Mouse (Mus musculus) adrenal gland, adult 8-10 months (tissue): ENCODE data around the gene Zcchc7. TPM values are rescaled to one million over a fixed set of nuclear protein-coding genes. Genes with fewer than 3 reads are reported as not detected.
"Not testable (repeated sequence)": the region's sequence is repeated elsewhere in the genome, so short reads cannot be mapped to it uniquely, and the experiment has no call there.

Experiments used
- DNase-seq: peaks from one replicate; pipeline ENCODE4 v3.0.0; 2022
- total RNA-seq, 4 experiments: library from RNA; stranded (reverse); gene quantifications; 2 replicates each; pipeline ENCODE4 v1.2.4; 2022

Zcchc7 gene
- total RNA-seq, 4 experiments from 2014 or later: 37.4 to 78.7 (median 52.4) TPM

DNA sequence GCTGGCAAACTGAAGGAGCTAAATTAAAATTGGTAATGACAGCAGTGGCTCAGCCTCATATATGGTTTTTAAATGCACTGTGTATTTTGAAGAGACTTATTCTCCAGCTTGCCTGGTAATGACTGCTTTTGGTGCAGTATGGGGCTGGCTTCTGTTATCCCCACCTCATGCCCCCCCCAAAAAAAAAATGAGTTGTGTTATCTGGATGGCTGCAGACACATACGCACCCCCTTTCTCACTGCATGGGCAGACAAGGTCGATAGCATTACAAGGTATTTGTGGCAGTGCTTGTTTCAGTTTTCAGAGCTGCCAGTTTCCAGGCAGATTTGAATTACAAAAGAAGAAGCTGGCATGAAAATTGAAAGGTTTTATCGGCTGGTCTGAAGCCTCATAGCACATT lies 162.2 kb downstream of the Zcchc7 start:
- no peak for DNase-seq

DNA sequence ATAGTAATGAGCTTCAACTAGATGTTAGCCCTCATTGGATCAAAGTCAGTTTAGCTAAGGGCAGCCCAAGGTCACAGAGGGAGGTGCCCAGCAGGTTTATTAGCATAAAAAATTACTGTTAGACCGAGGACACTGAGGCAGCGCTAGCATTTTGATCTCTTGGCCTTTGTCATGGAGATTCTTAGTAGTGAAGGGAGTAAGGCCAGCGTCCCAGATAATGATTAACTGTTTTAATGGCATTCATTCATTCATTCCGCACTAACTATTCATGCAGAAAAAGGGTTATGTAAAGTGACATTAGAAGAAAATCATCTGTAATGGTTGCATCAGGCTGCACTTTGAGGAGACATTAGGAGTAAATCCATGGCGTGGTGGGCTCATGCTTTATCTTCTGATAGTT lies 165.2 kb downstream of the Zcchc7 start:
- no peak for DNase-seq

DNA sequence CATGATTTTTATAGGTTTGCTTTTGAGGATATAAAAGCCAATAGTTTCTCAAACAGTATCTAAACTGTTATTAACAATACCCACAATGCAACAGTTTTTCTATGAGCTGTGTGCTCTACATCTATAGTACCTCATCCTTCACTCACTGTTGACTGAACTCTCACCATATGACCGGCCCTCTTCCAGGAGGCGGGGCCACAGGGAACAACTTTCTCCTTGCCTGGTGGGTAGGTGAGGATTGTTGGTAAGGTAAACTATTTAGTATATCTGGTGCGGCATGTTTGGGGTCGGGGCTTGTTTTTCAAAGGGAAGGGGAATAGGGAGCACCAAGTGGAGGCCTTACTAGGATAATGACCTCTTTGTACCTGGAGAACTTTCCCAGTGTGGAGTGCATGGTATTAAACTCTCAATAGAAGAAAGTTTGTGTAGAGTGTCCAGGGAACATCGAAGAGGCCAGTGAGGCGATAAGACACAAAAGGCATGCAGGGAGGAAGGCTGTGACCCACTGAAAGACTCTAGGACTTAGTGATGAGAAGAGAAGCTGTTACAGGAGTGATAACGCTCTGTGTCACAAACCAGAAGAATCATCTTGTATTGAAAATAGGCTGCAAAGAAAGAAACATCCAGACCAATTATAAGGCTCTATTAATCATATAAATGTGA lies 166.9 kb downstream of the Zcchc7 start:
- DNase-seq: no peak

DNA sequence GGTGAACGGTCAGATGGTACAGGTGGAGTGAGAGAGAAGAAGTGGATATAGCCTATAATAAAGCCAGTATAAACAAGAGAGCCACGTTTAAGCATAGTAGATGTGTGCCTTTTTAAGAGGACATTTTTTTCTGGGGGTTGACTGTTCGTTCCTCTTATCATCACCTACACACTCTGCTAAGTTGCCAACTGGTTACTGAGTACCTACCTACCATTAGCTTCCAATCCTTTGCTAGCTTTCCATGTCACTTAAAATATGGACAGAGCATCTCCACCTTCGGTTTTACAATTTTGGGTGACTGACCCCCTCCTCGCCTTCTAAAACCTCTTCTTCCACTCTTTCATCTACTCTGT lies 167.4 kb downstream of the Zcchc7 start:
- DNase-seq: no peak

DNA sequence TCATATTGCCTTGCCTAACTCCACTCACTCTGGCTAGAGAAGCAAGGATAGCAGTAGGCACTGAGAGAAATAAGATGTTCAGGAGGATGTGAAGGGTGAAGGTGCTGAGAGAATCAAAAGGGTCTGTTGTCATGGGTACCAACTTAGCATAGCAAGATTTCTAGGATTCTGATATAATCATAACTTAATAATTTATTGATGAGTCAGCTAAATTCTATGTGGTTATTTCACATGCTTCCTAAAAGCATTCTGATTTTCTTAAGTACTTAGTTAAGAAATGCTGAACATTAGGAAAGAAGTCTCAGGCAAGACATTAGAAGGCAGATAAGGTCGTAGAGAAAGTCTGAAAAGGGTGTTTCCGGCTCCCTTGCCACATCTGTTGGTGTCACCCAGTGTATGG lies 172.3 kb downstream of the Zcchc7 start:
- no peak for DNase-seq

DNA sequence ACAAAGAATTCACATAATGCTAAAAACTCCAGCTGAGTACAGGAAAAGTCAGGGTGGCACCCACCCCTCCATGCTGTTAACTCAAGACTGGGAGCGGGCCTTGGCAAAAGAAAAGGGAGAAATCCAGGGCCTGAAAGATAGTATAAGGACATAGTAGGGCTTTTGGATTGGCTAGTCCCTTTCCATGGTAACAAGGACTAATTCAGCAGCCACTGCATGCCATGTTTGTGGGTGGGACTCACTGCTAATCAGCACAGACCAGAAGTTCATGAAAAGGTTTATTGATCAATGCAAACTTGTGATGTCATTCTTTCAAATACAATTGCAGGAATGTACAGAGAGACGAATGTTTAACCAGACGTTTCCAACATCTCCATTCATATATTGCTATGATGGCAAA lies 173.1 kb downstream of the Zcchc7 start:
- DNase-seq: no peak

DNA sequence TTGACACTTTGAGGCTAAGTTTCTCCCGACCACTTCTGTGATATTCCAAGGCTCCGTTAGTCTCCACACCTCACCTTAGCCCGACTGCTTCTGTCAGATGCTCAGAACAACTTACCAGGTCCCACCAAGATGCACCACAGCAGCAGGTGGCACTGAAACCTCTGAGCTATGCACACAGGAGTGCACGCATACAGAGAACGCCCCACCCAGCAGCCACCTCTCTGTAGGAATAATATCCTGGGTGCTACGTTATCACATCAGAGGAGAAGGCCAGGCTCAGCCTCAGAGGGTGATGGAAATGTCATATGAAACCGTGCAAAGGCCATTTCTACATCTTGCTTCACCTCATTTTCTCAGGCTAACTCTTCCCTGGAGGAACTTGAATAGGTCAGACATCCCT lies 174.7 kb downstream of the Zcchc7 start:
- DNase-seq: no peak

DNA sequence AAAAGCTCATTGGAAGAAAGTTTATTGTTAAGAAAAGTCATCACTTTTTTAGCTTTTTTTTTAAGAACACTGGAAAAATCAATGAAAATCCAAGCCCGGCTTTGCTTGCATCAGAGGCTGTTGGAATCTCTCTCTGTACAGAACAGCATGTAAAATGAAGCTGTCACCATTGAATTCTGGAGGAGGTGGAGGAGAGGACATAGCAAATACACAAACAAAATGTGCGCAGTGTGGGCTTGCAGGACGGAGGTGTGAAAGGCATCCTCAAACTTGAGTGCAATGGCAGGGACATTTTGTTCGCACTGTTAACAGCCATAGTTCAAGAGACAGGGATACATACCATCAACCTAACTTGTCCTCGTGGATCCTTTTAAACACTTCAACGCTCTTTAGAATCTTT lies 176.1 kb downstream of the Zcchc7 start:
- DNase-seq: no peak

DNA sequence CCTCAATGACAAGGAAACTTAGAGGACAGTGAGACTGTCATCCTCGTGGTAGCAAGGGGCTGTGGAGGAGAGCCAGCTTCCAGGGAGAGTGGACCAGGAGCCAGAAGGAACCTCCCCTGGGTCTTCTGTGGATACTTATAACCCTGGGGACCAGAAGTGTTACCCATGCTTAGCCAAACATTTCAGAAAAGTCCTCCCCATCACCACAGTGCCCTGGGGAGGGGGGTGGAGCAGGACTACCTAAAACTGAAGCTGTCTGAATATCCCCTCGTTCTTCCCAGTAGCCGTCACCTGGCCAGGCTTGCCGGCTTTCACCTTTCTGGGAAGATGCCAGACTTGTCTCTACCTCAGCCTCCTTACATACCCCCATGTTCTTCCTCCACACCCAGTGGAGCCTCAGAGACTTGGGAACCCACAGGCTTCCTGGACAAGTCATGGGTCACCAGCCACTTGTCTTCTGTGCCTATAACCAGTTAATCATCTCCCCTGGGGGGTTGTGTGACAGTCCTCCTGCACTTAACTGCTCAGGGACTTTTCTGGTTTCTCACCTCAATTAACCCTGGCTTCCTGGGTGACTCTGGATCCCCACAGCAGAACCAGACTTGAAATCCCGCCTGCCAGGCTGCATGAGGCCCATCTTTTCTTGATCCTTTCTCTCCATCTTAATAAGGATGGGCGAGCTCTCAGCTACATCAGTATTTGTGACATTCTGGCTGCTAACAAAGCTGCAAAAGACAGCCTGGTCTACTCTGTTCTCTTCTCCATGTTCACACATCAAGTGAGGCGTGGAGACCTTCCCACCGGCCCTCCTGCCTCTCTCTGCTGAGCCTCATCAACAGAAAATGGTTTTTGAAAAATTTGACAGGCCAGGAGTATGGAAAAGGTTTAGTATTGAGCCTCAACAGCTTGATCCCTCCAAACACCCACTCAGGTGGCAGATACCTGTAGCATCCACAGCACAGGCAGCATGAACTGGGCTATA lies 183.0 kb downstream of the Zcchc7 start:
- no peak for DNase-seq

DNA sequence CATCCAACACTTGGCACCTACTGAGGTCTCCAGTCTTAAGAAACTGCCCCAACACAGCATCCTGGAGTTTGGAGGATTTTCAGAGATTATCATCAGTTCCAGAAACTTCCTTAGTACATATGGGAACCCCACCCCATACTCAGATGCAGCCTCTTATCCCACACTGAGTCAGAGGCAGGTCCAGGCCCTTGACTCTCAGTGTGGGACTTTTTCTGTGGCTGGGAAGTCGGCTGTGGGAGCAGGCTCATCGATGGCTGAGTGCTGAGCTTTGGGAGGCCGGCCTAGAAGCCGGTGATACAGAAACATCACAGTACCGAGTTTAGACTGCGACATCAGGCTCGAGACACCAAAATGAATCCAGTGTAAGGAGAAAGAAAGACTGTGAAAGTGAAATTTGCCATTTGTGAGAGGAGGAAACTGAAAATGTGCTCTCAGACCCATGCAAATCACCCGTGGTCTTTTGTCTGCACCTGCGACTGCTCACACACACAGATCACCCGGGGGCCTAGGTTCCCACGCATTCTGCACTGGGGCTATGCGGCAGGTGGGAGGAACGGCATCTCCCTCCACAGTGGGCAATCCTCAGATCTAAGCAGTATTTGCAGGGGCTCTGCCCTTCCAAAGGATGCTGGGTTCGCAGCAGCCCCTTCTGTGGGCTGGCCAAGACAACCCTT lies 184.0 kb downstream of the Zcchc7 start:
- DNase-seq: no peak

DNA sequence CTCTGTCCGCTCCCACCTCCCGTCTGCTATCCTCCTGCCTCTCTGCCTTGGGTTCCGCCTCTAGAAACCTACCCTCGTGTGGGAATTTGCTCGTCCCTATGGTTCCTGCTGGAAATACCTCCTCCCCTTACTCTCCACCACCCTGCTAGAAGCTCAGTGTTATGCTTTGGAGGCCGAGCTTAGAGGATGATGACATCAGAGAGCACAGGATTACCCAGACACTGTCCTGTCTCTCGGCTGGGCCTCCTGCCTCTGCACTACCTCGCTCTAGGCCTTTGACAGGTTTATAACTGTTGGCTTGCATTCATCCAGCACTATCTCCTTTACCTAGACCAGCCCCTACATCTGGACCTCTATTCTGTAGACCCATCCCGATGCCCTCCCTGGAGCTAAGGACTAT lies 184.6 kb downstream of the Zcchc7 start:
- no peak for DNase-seq

DNA sequence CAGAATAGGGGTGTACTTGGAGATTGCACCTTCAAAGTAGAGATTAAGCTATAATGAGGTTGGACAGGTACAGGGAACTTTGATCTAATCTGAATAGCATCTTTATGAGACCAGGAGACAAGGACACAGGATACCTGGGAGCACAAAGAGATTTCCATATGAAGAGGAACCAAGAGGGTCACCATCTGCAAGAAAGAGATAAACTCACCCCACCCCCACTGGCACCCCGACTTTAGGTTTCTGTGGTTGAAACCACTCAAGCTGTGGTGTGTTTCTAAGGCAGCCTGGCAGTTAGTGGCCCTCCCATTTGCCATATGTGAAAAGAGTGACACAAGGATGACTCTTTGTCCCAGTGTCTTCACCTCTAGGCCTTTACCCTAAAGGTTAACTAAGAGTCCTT lies 186.6 kb downstream of the Zcchc7 start:
- no peak for DNase-seq

DNA sequence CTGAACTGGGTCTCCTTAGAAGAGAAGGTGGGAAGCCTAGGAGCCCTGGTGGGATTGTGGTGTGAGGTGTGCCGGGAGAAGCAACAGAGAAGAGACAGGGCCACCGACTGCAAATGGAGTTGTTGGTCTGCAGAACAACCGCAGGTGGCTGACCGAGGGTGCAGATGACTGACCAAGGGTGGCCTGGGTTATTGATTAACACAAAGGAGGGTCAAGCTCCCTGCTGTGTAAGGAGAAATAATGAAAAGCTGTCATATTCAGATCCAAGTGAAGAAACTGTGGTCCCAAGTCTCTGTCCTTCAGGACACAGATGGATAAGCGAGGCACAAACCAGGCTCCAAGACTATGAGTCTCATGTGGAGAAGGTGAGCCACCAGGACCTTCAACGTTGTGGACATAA lies 187.8 kb downstream of the Zcchc7 start:
- no peak for DNase-seq

DNA sequence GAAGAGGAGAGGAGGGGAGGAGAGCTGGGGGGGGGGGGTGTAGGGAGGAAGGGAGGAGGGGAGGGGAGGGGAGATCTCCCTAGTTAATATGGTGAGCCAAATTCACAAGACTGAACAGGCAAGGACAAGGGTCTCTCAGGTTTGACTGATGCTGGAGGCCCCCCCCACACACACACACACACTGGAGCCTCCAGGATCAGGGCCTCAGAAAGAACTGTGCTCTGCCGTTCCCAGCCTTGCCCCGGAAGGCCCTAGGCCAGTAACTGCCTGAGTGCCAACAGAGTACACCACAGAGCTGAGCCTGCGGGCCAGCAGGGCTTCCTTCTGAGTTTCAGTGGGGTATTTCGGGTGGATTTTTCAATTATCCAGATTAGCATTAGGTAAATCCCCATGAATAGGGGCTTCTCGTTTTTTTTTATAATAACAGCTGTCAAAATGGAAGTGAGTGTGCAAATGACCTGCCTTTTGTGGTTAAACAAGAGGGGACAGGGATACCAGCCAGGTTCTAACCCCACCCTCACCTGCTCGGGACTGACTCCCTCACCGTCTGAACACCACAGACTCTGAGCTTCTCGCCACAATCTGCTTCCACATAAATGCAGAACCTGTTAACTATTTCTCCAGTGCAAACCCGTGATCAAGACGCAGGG lies 188.9 kb downstream of the Zcchc7 start:
- no peak for DNase-seq

DNA sequence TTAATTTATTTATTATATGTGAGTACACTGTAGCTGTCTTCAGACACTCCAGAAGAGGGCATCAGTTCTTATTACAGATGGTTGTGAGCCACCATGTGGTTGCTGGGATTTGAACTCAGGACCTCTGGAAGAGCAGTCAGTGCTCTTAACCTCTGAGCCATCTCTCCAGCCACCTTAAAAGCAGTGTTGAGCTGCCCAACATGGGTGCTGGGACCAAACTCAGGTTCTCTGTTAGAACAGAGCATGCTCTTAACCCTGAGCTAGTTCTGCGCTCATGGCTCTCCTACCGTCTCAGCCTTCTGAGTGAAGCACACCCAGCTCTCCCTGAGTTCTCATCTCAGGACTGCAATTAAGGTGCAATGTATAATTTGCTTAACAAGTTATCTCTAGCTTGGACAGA lies 190.4 kb downstream of the Zcchc7 start:
- not testable (repeated sequence) for DNase-seq

DNA sequence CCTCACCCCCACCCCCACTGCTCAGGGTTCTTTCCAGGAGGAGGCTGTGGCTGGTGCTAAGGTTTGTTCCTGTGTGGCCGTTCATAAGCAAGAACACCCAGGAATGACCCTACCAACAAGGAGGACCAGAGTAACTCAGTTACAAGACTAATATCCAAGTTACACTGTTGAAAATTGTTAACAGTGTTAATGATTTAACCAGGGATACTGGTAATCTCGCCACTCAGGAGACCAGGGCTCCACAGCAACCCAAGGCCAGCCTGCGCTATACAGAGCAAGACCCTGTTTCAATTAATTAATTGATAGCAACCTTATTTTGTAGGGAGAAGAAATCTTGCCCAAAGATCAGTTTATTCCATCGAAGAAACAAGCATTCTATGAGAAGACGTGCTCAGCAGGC lies 191.8 kb downstream of the Zcchc7 start:
- DNase-seq: no peak

DNA sequence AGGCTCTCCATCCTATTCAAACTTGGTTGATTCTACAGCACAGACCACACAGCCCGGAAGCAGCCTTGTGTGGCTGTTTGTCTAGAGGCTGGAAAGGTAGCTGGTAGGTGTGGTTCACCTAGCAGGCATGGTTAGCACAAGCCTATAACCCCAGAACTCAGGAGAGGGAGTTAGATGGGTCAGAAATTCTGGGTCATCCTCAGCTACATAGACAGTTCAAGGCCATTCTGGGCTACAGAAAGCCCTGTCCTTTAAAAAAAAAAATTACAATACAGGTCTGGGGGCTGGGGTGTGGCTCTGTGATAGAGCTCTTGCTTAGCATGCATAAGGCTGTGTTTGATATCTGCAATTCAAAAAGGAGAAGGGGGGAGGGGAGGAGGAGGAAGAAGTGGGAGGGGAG lies 192.6 kb downstream of the Zcchc7 start:
- DNase-seq: no peak

DNA sequence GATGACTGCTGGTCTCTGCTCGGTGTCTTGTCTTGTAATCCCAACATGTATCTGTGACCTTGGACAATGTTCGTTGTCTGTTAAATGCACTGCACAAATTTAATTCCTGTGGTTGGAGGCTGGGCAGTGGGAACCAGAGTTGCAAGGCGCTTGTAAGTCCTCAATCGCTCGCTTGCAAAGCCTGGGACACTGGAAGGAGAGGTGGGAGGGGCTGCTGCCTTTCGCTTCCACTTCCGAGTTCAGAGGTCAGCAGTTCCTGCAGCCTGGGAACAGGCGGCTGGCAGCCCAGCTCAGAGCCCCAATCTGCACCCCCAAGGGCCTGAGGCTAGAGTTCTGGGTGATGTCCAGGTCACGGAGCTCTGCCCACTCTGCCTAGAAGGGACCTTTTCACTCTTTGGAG lies 197.4 kb downstream of the Zcchc7 start:
- DNase-seq: no peak

DNA sequence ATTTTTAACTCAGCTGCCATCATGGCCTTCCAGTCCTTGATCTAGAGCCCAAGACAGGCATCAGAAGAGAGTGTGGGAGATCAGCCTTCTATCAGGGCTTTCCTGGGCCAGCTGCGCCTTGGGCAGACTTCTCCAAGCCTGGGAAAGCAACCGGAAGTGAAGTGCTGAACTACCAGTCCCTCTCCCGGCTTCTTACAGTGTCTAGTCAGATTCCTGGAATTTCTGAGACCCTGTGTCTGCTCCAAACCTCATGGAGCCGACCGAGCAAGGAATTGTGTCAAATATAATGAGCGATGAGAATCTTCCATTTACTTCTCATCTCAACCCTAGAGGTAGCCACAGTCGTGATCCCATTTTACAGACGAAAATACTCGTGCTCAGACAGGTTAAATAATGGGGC lies 203.1 kb downstream of the Zcchc7 start:
- DNase-seq: no peak

DNA sequence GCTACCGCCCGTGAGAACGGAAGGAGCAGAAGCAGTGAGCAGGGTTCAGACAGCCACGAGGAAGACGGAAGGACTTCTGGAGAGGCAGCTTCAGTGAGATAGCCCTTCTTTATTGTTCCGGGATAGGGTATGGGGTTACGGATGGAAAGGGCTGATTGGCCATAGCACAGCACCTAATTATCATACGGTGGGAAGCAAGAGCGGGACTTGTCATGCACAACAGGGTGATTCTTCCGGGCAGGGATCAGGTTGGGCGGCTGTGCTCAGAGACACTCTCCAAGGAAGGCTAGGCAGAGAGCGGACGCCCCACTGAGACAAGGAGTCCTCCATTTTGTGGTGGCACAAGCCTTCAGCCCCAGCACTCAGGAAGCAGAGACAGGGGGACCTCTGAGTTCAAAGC lies 203.5 kb downstream of the Zcchc7 start:
- DNase-seq: no peak

DNA sequence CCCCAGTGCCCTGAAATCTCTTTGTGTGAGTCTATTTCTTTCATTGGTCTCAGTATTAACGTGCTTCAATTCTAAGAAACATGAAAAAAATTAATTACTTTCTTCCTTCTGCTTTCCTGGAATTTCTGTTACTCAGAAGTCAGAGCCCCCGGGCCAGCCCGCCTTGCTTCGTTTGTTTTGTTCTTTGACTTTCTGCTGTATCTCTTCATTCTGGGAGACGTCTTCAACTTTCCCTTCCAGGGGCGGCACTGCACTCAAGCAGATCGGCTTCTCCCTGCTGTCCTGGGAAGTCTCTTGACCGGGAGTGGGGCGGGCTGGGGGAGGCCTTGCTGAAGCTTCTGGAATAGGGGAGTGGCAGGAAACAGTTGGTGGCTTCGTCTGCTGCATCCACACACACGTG lies 207.5 kb downstream of the Zcchc7 start:
- DNase-seq: no peak

DNA sequence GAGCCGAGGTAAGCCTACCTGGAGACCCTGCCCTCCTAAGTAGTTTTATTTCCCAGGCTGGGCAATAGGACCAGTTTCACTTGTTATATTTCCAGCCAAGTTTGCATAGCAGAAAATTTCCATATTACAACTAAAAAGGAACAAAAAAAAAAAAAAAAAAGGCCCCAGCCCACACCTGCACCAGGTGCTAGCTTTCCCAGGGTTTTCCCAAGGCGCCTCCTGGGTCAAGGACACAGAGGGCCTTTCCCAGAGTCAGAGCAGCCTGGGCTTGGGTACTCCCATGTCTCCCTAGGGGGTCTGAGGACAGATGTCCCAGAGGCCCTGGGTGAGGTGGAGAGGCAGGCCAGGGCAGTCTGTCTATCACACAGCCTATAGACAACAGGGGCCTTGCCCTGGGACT lies 209.5 kb downstream of the Zcchc7 start:
- DNase-seq: no peak

DNA sequence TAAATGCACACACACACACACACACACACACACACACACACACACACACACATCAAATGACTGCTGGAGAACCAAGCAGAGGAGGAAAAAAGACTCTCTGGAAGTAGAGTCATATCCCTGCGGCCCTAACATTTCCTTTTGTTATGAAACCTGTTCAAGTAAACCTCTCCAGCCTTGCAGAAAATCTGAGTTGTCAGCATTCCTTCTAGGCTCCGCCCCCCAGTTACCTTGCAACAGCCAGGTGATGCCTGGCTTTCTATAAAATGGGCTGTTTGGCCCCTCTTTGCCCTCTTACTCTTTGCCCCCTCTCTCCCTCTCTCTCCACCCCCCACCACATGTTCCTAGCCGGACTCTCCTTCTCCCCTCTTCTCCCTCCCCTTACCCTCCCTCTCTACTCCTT lies 210.1 kb downstream of the Zcchc7 start:
- DNase-seq: no peak
